ENCODE assay signal across 9 mouse cellular contexts in the genomic region with DNA sequence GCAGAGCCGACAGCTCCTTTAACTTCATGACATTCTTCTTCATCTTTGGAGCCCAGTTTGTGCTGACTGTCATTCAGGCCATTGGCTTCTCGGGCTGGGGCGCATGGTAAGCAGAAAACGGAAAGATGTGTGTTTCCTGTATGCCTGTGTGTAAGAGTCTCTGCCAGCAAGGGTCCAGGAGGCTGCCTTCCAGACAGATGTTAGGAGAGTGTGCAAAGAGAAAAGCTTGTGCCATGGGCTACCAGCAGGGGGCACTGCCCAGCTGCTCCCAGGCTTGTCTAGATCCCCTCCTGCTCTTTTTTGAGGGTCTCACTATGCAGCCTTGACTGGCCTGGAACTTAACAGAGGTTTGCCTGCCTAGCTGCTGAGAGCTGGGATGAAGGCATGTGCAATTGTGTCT. TPM values are rescaled to one million over a fixed set of nuclear protein-coding genes. Genes with fewer than 3 reads are reported as not detected.
A peak's percentile ranks its signal among the peaks of the same experiment; 100 is the strongest.
DNase-seq lines count a peak whose midpoint lies in the region; ATAC-seq and TF ChIP-seq lines count a peak whose summit lies in the region.
"Had no signal": no experiment of that assay in that cellular context is flagged by ENCODE, and none has a peak within 500 bp of the region (broad histone marks: within the 10 kb centered on the region; RNA-seq: fewer than 3 reads in every experiment).

No protein-coding gene starts in this region.

- no peak overlapping the region for H3K9ac ChIP-seq in MEL (ENCODE audit: control insufficient read depth, low read depth, low read length, poor library complexity, severe bottlenecking)
- H3K9ac ChIP-seq: embryonic facial prominence, embryonic 12.5 days had no signal

- no peaks in the 10 kb centered on the region for H3K4me1 ChIP-seq in kidney, adult 2 months (ENCODE audit: control insufficient read depth, insufficient read depth, low read length)
- no peaks in the 10 kb centered on the region for H3K4me1 ChIP-seq in MEL (ENCODE audit: control insufficient read depth in 1 of 2, insufficient read depth in 2 of 2, low read length in 2 of 2)
- H3K4me1 ChIP-seq: embryonic facial prominence, embryonic 12.5 days had no signal

- TF ChIP-seq POLR2A in kidney, adult 2 months (IDR thresholded peaks at IDR 0.05; ENCODE audit: low read depth, low read length): no peak
- no peak for TF ChIP-seq POLR2A in MEL (IDR thresholded peaks at IDR 0.05; ENCODE audit: control insufficient read depth in 1 of 2, insufficient read depth in 1 of 2, low read depth in 1 of 2, low read length in 2 of 2, poor library complexity in 1 of 2)

- TF ChIP-seq CTCF in kidney, adult 2 months (conservative IDR thresholded peaks at IDR 0.05; ENCODE audit: insufficient read depth, insufficient read length, low read depth, low read length): peak; percentile 80
- peak; percentile 78 to 98 (median 90) for TF ChIP-seq CTCF in MEL (IDR thresholded peaks at IDR 0.05 in 2 of 3, conservative IDR thresholded peaks at IDR 0.05 in 1 of 3; ENCODE audit: control insufficient read depth in 1 of 3, insufficient read depth in 1 of 3, low read depth in 2 of 3, low read length in 3 of 3, poor library complexity in 1 of 3, severe bottlenecking in 1 of 3)

- no peaks in the 10 kb centered on the region for H3K36me3 ChIP-seq in kidney, adult 2 months (ENCODE audit: control insufficient read depth, insufficient read depth, low read length)
- H3K36me3 ChIP-seq in MEL (ENCODE audit: control insufficient read depth in 1 of 2, insufficient read depth in 2 of 2, low read length in 2 of 2): peaks cover 0 to 4% of the 10 kb centered on the region in 2 experiments; a peak in 1 of 4 replicates

- no peaks in the 10 kb centered on the region for H3K27me3 ChIP-seq in kidney, adult 2 months (replicated peaks; ENCODE audit: control insufficient read depth, insufficient read depth, low read length)
- no peaks in the 10 kb centered on the region for H3K27me3 ChIP-seq in MEL (ENCODE audit: control insufficient read depth in 1 of 2, insufficient read depth in 2 of 2, low read length in 2 of 2)
- H3K27me3 ChIP-seq: embryonic facial prominence, embryonic 12.5 days had no signal

- H3K9me3 ChIP-seq in MEL (replicated peaks; ENCODE audit: insufficient read depth, low read length): no peaks in the 10 kb centered on the region
- H3K9me3 ChIP-seq: embryonic facial prominence, embryonic 12.5 days had no signal

- WGBS in kidney, adult 2 months: 46% methylated on average over 4 of the region's 4 CpGs

- H3K79me2 ChIP-seq in MEL (ENCODE audit: control insufficient read depth, insufficient read depth, low read length, poor library complexity): peaks cover 9% of the 10 kb centered on the region

- TF ChIP-seq EP300 in MEL (IDR thresholded peaks at IDR 0.05; ENCODE audit: low read depth in 1 of 2, low read length in 2 of 2): no peak

- peak; percentile 46 for TF ChIP-seq RAD21 in MEL (IDR thresholded peaks at IDR 0.05; ENCODE audit: low read depth, low read length)

- H3K27ac ChIP-seq in kidney, adult 2 months (ENCODE audit: insufficient read depth, low read depth, low read length): no peak overlapping the region
- H3K27ac ChIP-seq in MEL (ENCODE audit: control insufficient read depth, low read depth, low read length): no peak overlapping the region
- H3K27ac ChIP-seq: embryonic facial prominence, embryonic 12.5 days had no signal

- ATAC-seq in megakaryocyte, adult 5-6 weeks (ENCODE audit: poor library complexity, severe bottlenecking): peak; percentile 84

- H3K4me3 ChIP-seq in kidney, adult 2 months (ENCODE audit: insufficient read depth, low read depth, low read length): no peak overlapping the region
- no peak overlapping the region for H3K4me3 ChIP-seq in MEL (ENCODE audit: control insufficient read depth in 1 of 2, insufficient read depth in 1 of 2, low read depth in 2 of 2, low read length in 2 of 2)
- H3K4me3 ChIP-seq: embryonic facial prominence, embryonic 12.5 days had no signal

- DNase-seq in kidney, adult 2 months: peak; percentile 60
- no peak for DNase-seq in kidney, adult 11 months
- peak; percentile 62 for DNase-seq in MEL (ENCODE audit: low read depth, low spot score)
- DNase-seq in cerebellum, postnatal 14 days: peak; percentile 56 to 68
- peak; percentile 80 for DNase-seq in kidney, postnatal 10 days
- DNase-seq in thymus, postnatal 0 days (ENCODE audit: low spot score): peak; percentile 86
- DNase-seq in layer of hippocampus, postnatal 14 days (ENCODE audit: low spot score in 2 of 2): no peak

TF ChIP-seq in MEL, 35 proteins besides CTCF, POLR2A, EP300 and RAD21:
- TF ChIP-seq RCOR1 (IDR thresholded peaks at IDR 0.05; ENCODE audit: low read depth, low read length): no peak
- TF ChIP-seq MXI1 (IDR thresholded peaks at IDR 0.05; ENCODE audit: low read depth, low read length): no peak
- no peak for TF ChIP-seq MEF2A (IDR thresholded peaks at IDR 0.05; ENCODE audit: extremely low read depth, insufficient replicate concordance, low read depth, low read length, poor library complexity, severe bottlenecking)
- TF ChIP-seq BHLHE40 (IDR thresholded peaks at IDR 0.05; ENCODE audit: borderline replicate concordance, low read depth, low read length): no peak
- no peak for TF ChIP-seq E2F4 (IDR thresholded peaks at IDR 0.05; ENCODE audit: borderline replicate concordance, low read depth, low read length)
- TF ChIP-seq CHD1 (IDR thresholded peaks at IDR 0.05; ENCODE audit: low read depth, low read length): no peak
- TF ChIP-seq MYC (IDR thresholded peaks at IDR 0.05; ENCODE audit: low read depth, low read length): no peak
- TF ChIP-seq SMC3 (IDR thresholded peaks at IDR 0.05; ENCODE audit: low read depth, low read length): peak; percentile 68
- TF ChIP-seq ZC3H11A (IDR thresholded peaks at IDR 0.05; ENCODE audit: low read depth, low read length): peak; percentile 33

RNA-seq across cellular contexts. Expression of a gene that starts 5.2 kb away (rescaled TPM):
- polyA plus RNA-seq in kidney, adult 2 months (2012; rRNA removed): 0.91 and 1.6 TPM in 2 replicates
- 1.4 and 1.8 TPM in 2 replicates for total RNA-seq in MEL (2012; rRNA removed)
- 1 to 10 TPM in 1 of 2 experiments, not detected in 1; 2.1 TPM for polyA plus RNA-seq in MEL (2012; ENCODE audit: insufficient read depth in 1 of 2, insufficient read length in 2 of 2, low read depth in 1 of 2, low replicate concordance in 2 of 2, missing spikeins in 1 of 2)
- total RNA-seq in megakaryocyte, adult 5-6 weeks (2015): 0.54 TPM in 1 of 2 replicates, not detected in the other
- total RNA-seq in megakaryocyte, adult 5-6 weeks (2017): 0.15 and 0.89 TPM in 2 replicates
- polyA plus RNA-seq in thymus, postnatal 0 days (2015; fragmentation: Nextera tagmentation; extraction: Ambion mirVana): 2.8 and 4.2 TPM in 2 replicates
- total RNA-seq in layer of hippocampus, postnatal 14 days (2021): 1 to 10 TPM; 2.5 to 2.8 TPM

RNA-seq across cellular contexts. Expression of a gene that starts 8.3 kb away (rescaled TPM):
- polyA plus RNA-seq in kidney, adult 2 months (2012; rRNA removed): 3.4 and 4.4 TPM in 2 replicates
- 7.2 and 7.7 TPM in 2 replicates for total RNA-seq in MEL (2012; rRNA removed)
- polyA plus RNA-seq in MEL (2012; ENCODE audit: insufficient read depth in 1 of 2, insufficient read length in 2 of 2, low read depth in 1 of 2, low replicate concordance in 2 of 2, missing spikeins in 1 of 2): 1 to 10 TPM in 1 of 2 experiments, not detected in 1; 7.4 TPM
- 0.91 and 1.1 TPM in 2 replicates for total RNA-seq in megakaryocyte, adult 5-6 weeks (2015)
- total RNA-seq in megakaryocyte, adult 5-6 weeks (2017): 3.8 TPM in 1 of 2 replicates, not detected in the other
- 6.9 and 10.2 TPM in 2 replicates for polyA plus RNA-seq in thymus, postnatal 0 days (2015; fragmentation: Nextera tagmentation; extraction: Ambion mirVana)
- total RNA-seq in layer of hippocampus, postnatal 14 days (2021): 1 to 10 TPM; 2.3 to 2.8 TPM

RNA-seq across cellular contexts. Expression of a gene that starts 8.4 kb away (rescaled TPM):
- 96.0 and 98.2 TPM in 2 replicates for polyA plus RNA-seq in kidney, adult 2 months (2012; rRNA removed)
- 34.2 and 36.5 TPM in 2 replicates for total RNA-seq in MEL (2012; rRNA removed)
- polyA plus RNA-seq in MEL (2012; ENCODE audit: insufficient read depth in 1 of 2, insufficient read length in 2 of 2, low read depth in 1 of 2, low replicate concordance in 2 of 2, missing spikeins in 1 of 2): 100 to 1,000 TPM in 1 of 2 experiments, not detected in 1; 140 TPM
- total RNA-seq in megakaryocyte, adult 5-6 weeks (2015): 16.9 and 22.3 TPM in 2 replicates
- 4.8 and 11.4 TPM in 2 replicates for total RNA-seq in megakaryocyte, adult 5-6 weeks (2017)
- 50.4 and 52.9 TPM in 2 replicates for polyA plus RNA-seq in thymus, postnatal 0 days (2015; fragmentation: Nextera tagmentation; extraction: Ambion mirVana)
- total RNA-seq in layer of hippocampus, postnatal 14 days (2021): 10 to 100 TPM; 38.5 to 40.7 TPM

RNA-seq across cellular contexts. Expression of a gene that starts 11.6 kb away (rescaled TPM):
- 166 and 193 TPM in 2 replicates for polyA plus RNA-seq in kidney, adult 2 months (2012; rRNA removed)
- 125 and 132 TPM in 2 replicates for total RNA-seq in MEL (2012; rRNA removed)
- polyA plus RNA-seq in MEL (2012; ENCODE audit: insufficient read depth in 1 of 2, insufficient read length in 2 of 2, low read depth in 1 of 2, low replicate concordance in 2 of 2, missing spikeins in 1 of 2): 100 to 1,000 TPM in 1 of 2 experiments, not detected in 1; 231 TPM
- 34.5 and 46.0 TPM in 2 replicates for total RNA-seq in megakaryocyte, adult 5-6 weeks (2015)
- total RNA-seq in megakaryocyte, adult 5-6 weeks (2017): 127 and 144 TPM in 2 replicates
- 153 and 160 TPM in 2 replicates for polyA plus RNA-seq in thymus, postnatal 0 days (2015; fragmentation: Nextera tagmentation; extraction: Ambion mirVana)
- total RNA-seq in layer of hippocampus, postnatal 14 days (2021): 100 to 1,000 TPM; 176 to 180 TPM

RNA-seq across cellular contexts. Expression of a gene that starts 20.9 kb away (rescaled TPM):
- 175 and 221 TPM in 2 replicates for polyA plus RNA-seq in kidney, adult 2 months (2012; rRNA removed)
- total RNA-seq in MEL (2012; rRNA removed): 89.6 and 98.5 TPM in 2 replicates
- polyA plus RNA-seq in MEL (2012; ENCODE audit: insufficient read depth in 1 of 2, insufficient read length in 2 of 2, low read depth in 1 of 2, low replicate concordance in 2 of 2, missing spikeins in 1 of 2): 100 to 1,000 TPM in 1 of 2 experiments, 10 to 100 TPM in 1; 96.2 to 136 TPM
- total RNA-seq in megakaryocyte, adult 5-6 weeks (2015): 64.8 and 82.1 TPM in 2 replicates
- 21.7 and 31.6 TPM in 2 replicates for total RNA-seq in megakaryocyte, adult 5-6 weeks (2017)
- polyA plus RNA-seq in thymus, postnatal 0 days (2015; fragmentation: Nextera tagmentation; extraction: Ambion mirVana): 103 and 118 TPM in 2 replicates
- total RNA-seq in layer of hippocampus, postnatal 14 days (2021): 100 to 1,000 TPM; 189 to 197 TPM

Comparison
In these comparisons a context has a peak if more than half of its experiments do, and no peak if none do; other contexts are left out.
1. DNase-seq: peak in kidney, adult 2 months (single experiment), MEL (single experiment), cerebellum, postnatal 14 days (2 of 2), kidney, postnatal 10 days (single experiment) and thymus, postnatal 0 days (single experiment); none in kidney, adult 11 months (single experiment) and layer of hippocampus, postnatal 14 days (0 of 2).